Mouse (Mus musculus): ENCODE data around the gene Rtn4rl2.

Rtn4rl2 gene

DNA sequence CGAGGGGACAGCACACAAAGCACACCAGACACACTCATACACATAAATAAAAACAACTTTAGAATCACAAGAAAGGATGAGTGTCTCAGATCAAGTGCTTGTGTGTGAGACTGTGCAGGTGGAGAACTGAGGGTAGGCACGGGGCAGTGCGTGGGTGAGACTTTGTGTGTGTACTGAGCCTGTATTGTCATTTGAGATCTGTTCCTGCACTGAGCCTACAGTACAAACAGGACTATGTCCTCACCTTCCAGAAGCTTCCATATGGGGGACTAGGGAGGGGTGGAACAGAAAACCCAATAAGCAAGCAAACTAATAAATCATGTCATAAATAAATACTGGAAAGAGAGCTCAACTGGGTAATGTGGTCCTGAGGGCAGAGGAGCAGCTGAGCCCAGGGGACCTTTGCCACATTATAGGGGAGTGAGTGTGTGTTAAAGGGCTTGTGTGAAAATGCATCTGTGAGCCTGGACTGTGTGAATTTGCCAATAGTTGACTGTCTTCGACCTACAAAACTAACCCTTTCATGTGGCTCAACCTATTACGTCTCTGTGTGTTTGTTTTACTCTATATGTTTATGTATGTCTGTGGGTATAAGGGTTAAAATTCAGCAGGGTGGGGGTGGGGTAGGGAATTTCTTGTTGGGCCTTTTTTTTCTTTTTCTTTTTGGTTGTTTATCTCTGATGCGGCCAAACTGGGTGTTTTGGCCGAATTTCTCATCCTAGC is 35.9 kb downstream of the Rtn4rl2 start:
- DNase-seq (ENCODE audit: low read depth, low spot score), result no peak

DNA sequence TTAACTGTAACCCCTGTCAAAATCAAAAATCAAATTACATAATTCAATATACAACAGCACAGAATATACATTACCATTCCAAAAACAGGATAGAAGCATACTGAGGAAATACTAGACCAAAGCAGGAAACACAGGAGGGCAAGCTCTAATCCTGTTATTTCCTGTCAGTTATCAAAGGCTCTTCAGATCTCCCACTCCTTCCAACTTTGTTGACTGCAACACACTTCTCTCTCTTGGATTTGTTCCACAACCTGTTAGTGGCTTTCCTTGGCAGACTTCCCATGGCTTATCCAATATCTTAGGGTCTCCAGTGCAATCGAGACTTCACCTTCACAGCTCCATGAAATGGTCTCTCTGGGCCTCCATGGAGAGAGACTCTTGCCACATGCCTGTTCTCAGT is 41.3 kb downstream of the Rtn4rl2 start:
- DNase-seq (ENCODE audit: low read depth, low spot score), result no peak

- DNase-seq (ENCODE audit: low read depth, low spot score), result no peak
Observed at GRCm38 (mm10) chr2:84843654-84844053, 42.9 kb downstream of the Rtn4rl2 start.

- DNase-seq (ENCODE audit: low read depth, low spot score), result no peak
Observed at GRCm38 (mm10) chr2:84841905-84842304, 44.6 kb downstream of the Rtn4rl2 start.

DNA sequence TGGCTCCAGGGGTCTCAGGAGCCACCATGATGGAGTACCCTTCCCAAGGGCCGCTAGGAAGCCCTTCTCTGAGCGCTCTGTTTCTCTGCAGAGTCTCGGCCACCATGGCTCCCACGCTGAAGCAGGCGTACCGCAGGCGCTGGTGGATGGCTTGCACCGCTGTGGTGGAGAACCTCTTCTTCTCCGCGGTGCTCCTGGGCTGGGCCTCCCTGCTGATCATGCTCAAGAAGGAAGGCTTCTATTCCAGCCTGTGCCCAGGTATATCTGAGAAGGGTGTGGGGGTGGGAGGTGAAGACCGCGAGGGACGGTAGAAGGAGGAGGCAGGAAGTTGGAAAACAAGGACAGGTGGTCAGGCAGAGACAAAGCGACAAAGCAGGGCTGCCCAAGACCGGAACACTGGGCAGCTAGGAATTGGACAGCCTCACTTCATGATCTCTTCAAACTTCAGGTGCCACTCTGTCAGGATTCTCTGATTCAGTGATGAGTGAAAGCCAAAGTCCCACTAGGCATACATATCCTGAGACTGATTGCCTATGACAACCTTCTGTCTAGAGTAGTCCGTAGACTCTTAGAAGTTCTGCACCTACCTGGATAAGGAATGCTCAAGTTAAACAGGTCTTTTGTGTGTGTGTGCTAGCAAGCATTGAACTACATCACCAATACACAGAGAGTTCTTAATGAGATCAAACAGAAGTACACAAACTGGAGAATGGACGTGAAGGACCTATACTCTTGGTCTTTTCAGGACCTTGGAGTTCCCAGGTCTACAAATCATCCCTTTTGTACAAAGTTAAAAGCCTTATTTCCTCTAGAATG is 45.6 kb downstream of the Rtn4rl2 start:
- DNase-seq (ENCODE audit: low read depth, low spot score), result no peak

GRCm38 (mm10) chr2:84840016-84840747 is 46.3 kb downstream of the Rtn4rl2 start:
- DNase-seq (ENCODE audit: low read depth, low spot score), result peak; percentile 28

- DNase-seq (ENCODE audit: low read depth, low spot score), result peak; percentile 7
Observed at GRCm38 (mm10) chr2:84838993-84839980, 47.2 kb downstream of the Rtn4rl2 start.

GRCm38 (mm10) chr2:84838593-84838949 is 47.9 kb downstream of the Rtn4rl2 start, which contains the start of gene Slc43a1:
TSS of gene Slc43a1 (plus strand) at chr2:84838850.
- DNase-seq (ENCODE audit: low read depth, low spot score), result no peak

DNA sequence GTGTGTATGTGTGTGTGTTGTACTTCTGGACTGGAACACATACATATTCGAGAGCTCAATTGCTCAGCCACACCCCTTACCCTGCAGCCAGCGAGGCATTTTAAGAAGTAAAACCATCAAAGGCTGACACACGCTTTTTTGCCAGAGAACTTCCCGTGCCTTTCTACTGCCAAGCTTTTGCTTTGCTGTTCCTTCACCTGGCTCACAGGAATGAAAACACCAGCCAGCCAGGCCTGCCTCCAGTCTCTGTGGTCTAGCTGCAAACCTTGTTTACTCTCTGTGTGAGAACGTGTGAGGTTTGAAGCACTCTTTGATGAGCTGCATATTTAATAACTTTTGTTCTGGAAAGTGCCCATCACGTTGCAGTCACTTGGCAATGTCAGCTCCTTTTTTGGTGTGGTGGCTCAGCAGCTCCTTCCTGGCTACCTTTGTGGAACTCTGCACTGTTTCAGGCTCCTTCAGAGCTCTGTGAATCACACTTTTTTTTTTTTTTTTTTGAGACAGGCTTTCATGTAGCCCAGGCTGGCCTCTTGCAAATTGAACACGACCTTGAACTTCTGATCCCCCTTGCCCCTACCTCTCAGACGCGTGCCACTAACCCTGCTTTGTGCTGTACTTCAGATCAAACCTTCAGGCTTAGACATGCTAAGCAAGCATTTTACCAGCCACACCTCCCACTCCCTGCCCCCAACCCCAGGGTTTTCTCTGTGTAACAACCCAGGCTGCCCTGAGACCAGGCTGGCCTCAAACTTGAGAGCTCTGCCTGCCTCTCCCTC is 48.5 kb downstream of the Rtn4rl2 start:
- peak; percentile 62 for DNase-seq (ENCODE audit: low read depth, low spot score)

DNA sequence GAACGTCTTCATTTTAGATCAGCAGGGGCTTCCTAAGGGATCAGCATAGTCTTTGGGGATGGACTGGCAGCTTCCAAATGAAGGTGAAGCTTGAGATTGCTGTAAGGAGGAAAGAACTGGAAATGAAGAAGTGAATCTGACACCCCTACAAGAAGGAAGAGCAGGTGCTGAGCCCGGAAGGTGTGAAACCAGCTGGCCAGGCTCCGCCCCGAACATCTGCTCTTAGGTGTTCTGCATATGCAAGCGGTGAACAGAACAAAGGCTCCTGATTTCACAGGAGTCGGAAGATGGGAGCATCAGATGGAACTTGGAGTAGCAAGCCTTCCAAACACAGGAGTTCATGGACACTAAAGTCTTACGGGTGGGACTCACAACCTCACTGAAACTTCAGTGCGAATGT is 49.4 kb downstream of the Rtn4rl2 start:
- no peak for DNase-seq (ENCODE audit: low read depth, low spot score)

DNA sequence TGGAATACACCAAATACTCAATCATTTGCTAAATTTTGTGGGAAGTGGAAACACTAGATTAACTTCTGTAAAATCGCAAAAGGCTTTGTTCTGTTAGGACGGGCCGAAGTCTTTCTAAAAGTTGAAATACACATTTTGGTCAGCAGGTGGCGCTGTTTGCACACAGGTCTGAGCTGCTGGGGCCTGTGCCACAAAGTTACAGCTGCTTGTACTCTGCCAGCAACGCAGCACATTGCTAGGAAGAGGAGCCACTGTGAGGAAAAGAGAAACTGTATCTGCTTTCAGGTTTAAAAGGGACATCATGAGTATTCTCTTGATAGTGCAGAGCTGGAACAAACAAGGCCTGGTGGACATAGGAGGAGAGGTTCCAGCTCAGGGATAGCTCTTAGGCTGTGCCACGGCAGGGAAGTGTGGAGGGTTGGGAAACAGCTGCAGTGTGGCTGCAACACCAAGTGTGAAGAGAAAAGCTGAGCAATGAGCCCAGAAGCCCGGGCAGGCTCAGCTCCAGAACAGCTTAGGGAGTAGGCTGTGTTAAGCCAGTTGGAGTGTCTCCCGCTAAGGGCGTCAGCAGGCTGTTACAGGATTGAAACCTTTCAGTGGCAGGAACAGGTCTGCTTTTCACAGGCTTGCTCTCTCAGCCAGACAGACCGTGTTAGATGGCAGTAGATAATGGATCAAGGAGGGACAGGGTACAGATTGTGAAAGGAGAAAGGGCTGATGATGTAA is 54.7 kb downstream of the Rtn4rl2 start:
- DNase-seq (ENCODE audit: low read depth, low spot score), result peak; percentile 77

DNA sequence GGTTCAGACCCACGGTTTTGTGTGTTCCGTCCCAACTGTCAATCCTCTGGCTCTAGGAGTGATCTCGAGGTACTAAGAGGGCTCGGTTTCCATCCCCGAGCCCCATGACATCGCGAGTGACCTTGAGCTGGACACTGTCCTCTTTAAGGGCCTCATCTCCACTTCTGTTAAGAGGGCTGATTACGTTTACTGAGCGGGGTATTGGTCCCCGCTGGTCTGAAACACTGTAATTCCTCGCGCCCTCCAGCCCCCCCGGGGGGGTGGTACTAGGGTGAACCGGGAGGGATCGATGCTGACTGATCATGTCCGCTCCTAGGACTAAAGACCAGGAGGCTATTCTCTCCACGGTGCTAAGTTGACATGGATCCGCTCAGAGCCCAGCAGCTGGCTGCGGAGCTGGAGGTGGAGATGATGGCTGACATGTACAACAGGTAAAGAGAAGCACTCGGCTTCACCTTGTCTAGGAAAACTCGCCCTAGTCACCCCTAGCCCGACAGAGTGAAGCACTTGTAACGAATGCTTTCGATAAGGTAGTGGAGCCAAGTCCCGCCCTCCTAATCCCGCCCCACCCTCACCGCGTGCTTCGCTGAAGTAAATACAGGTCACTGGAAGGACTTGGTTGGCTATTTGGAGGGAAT is 59.1 kb downstream of the Rtn4rl2 start:
- DNase-seq (ENCODE audit: low read depth, low spot score), result peak; percentile 26

GRCm38 (mm10) chr2:84826488-84827282 is 59.8 kb downstream of the Rtn4rl2 start, which contains the start of gene Timm10:
TSS of gene Timm10 (plus strand) at chr2:84826997.
- DNase-seq (ENCODE audit: low read depth, low spot score), result peak; percentile 85

- DNase-seq (ENCODE audit: low read depth, low spot score), result no peak
Observed at GRCm38 (mm10) chr2:84823237-84823636, 63.3 kb downstream of the Rtn4rl2 start.

DNA sequence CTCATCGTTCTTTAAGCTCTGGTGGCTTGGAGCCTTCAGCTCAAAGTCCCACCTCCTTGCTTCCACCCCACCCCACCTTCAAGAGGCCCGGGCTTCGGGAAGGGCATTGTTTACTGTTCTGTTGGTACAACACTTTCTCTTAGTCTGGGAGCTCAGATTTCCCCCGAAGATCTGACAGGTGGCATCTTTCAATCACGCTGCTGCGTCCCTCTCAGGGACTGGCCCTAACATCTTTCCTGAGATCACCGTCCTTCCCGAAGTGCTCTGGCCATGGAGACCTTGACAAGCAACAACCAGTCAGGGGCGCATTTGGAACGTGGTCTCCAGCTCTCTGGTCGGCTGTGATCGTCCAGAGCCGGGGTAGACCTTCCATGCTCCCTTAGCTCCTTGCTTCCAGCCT is 64.0 kb downstream of the Rtn4rl2 start, which contains the start of gene Smtnl1:
Gene Smtnl1 (minus strand): TSS at position 101 of the 400 bp plus-strand sequence.
- no peak for DNase-seq (ENCODE audit: low read depth, low spot score)

Data from CD4-positive helper T cell, adult 2 months (primary cell).